Mouse (Mus musculus) C2C12 (cell line): ENCODE measurements around the gene Hoxb3.

Experiments
- CEBPB ChIP-seq: IDR thresholded peaks from one replicate; pipeline ENCODE4 v1.6.1; 2011; ENCODE audit warnings: low read depth, mild to moderate bottlenecking, control low read depth, moderate library complexity
- CTCF ChIP-seq: IDR thresholded peaks from one replicate; pipeline ENCODE4 v1.5.1; 2011; ENCODE audit not compliant: control insufficient read depth, insufficient read depth, insufficient read length
- FOSL1 ChIP-seq: IDR thresholded peaks from one replicate; pipeline ENCODE4 v1.8.0; 2011; ENCODE audit warnings: mild to moderate bottlenecking, low read length; ENCODE audit not compliant: poor library complexity, insufficient read depth, severe bottlenecking
- MAX ChIP-seq: IDR thresholded peaks from one replicate; pipeline ENCODE4 v1.6.1; 2011; ENCODE audit warnings: mild to moderate bottlenecking, control low read depth
- MYOD1 ChIP-seq: IDR thresholded peaks from one replicate; pipeline ENCODE4 v1.6.1; 2011; ENCODE audit warnings: low read depth; ENCODE audit not compliant: control insufficient read depth, insufficient read length
- USF1 ChIP-seq: IDR thresholded peaks from one replicate; pipeline ENCODE4 v1.6.1; 2011; ENCODE audit warnings: low read depth, mild to moderate bottlenecking, control low read depth, moderate library complexity

GRCm38 (mm10) chr11:96298895-96299667 is 24.0 kb upstream of the Hoxb3 start:
- no peak for TF ChIP-seq USF1
- no peak for TF ChIP-seq CTCF
- no peak for TF ChIP-seq MAX
- no peak for TF ChIP-seq MYOD1
- TF ChIP-seq CEBPB: no peak
- no peak for TF ChIP-seq FOSL1
